Mouse (Mus musculus): ENCODE data around the gene Epb41l2.

DNA sequence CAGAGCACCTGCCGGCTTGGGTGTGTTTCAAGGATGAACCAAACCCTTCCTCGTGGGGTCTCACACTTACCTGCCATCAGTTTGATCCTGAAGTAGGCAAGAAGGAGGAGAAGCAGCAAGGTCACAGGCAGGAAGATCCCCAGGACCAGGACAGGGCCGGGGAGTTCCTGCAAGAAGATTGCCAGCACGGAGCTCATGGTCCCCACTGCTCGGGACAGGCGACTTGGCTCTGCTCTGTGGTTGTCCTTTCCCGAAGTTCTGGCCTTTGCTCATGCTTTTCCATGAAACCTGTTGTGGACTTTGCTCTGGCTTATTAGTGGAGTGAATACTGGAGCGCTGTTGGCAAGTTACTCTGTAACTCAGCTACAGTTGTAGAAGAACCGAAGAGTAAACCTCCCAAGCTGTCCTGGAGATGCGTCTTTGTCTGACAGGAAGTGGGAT, 176.3 kb downstream of the Epb41l2 start, which contains the start of gene Smlr1:
- no peak for TF ChIP-seq EP300 (IDR thresholded peaks at IDR 0.05; ENCODE audit: low read depth)
- no peak for TF ChIP-seq CTCF (IDR thresholded peaks at IDR 0.05; ENCODE audit: low read depth)
